Mouse (Mus musculus): Measurements from ENCODE around the gene Trim13. TPM values are rescaled to one million over a fixed set of nuclear protein-coding genes. Genes with fewer than 3 reads are reported as not detected.
A peak's percentile ranks its signal among the peaks of the same experiment; 100 is the strongest.

Gene Trim13
- total RNA-seq, 4 experiments from 2014 or later: 13.6 to 15.4 (median 14.6) TPM

GRCm38 (mm10) chr14:61611766-61612165 lies 13.7 kb downstream of the Trim13 start:
- DNase-seq (ENCODE audit: low spot score in 2 of 2): no peak

- DNase-seq (ENCODE audit: low spot score in 2 of 2): no peak
Observed at GRCm38 (mm10) chr14:61613319-61613718, 15.3 kb downstream of the Trim13 start.

DNA sequence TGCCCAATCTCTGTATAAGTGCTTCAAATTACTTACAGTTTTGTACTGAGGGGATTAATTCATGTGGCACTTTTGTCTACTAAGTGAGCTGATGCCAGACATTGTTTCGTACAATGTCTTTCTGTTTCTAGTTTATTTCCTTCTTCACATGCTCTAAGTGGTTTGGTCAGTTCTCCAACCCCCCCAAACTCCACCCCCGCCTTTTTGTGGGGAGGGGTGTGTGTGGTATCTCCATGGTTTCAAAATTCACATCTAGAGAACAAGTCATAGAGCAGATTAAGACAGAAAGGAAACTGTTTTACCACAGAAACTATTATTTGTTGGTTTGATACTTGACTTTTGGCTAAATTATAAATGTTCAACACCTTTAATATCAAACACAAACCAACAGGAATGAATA lies 22.3 kb downstream of the Trim13 start:
- DNase-seq (ENCODE audit: low spot score in 2 of 2): no peak

DNA sequence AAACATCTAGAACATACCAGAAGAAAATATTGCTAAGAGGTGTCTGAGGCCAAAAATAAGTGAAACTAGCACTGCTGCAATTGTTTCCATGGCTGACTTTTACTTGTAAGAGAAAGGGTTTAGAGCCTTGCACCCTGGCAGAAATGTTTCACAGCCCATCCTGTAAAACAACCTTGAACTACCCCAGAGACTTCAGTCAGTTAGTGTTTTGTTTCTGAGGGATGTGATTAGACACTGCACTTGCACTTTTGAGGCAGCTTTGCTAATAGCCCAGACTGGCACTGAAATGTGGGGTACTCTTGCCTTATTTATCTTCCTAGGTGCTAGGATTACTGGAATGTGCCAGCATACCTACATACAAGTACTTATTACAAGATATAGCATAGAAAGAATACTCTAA lies 37.9 kb downstream of the Trim13 start:
- no peak for DNase-seq (ENCODE audit: low spot score in 2 of 2)

GRCm38 (mm10) chr14:61642668-61643067 lies 44.6 kb downstream of the Trim13 start:
- no peak for DNase-seq (ENCODE audit: low spot score in 2 of 2)

GRCm38 (mm10) chr14:61645547-61645946 lies 47.5 kb downstream of the Trim13 start:
- DNase-seq (ENCODE audit: low spot score in 2 of 2): no peak

DNA sequence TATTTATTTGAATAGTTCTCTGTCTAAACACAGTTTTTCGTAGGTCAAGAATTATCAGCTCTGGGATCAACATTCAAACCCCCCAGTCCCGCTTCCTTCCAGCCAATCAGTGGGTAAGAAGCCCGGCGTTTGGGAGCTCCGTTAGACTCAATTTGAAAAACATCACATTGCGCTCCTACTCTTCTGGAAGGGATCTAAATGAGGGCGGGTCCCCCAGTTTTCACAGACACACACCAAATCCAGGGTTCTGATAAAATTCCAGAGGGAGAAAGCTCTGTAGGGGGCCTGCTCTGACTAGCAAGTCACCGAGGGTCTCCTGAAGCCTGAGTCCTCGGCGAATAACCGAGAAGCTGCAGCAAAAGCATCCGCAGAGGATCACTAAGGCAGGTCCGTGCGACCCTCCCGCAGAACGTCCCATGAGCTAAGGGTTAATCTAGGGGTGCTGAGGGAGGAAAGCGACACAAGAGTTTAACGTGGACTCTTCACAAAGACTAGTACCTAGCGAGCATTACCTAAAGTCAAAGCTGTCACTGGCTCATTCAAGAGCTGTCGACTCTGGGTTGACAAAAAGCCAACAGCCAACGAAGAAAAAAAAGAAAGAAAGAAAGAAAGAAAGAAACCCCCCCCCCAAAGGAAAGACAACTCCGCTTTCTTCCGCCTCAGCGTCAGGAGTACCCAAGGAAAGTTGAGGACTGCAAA lies 49.3 kb downstream of the Trim13 start:
- DNase-seq (ENCODE audit: low spot score in 2 of 2): no peak

DNA sequence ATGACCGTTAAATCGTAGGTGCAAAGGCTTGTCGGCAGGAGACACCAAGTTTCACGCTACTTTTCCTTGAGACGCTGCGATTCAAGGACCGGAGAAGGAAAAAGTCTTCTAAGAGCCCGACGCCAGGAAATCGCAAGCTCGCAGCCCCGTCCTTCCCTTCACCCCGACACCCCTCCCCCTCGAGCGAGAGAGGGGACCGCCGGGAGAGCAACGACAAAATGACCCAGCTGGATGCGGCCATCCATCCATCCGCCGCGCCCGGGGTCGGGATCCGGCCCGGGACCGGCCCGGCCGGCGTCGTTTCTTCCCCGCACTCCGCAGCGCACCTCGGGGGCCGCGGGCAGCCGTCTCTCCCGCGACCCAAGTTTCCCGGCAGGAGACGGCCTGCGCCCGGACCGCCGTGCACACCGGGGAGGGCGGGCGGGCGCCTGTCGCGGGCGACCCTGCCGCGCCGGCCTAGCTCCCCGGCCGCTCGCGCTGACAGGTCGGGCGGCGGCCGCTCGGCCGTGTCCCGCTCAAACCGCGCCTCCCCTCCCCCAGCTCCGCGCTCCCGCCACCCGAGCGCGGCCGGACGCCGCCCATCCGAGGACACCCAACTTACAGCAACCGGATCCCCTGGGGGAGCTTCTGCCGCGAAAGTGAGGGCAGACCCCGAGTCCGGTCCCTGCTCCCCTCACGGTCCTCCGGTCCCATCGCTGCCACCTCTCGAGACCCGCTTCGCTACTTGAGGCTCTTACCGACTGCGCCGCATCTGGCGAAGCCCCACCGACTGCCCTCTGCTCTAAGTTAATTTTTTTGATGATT lies 50.0 kb downstream of the Trim13 start:
- DNase-seq (ENCODE audit: low spot score in 2 of 2): no peak

- peak; percentile 83 to 92 for DNase-seq (ENCODE audit: low spot score in 2 of 2)
Observed at GRCm38 (mm10) chr14:61648685-61649504, 50.8 kb downstream of the Trim13 start.

DNA sequence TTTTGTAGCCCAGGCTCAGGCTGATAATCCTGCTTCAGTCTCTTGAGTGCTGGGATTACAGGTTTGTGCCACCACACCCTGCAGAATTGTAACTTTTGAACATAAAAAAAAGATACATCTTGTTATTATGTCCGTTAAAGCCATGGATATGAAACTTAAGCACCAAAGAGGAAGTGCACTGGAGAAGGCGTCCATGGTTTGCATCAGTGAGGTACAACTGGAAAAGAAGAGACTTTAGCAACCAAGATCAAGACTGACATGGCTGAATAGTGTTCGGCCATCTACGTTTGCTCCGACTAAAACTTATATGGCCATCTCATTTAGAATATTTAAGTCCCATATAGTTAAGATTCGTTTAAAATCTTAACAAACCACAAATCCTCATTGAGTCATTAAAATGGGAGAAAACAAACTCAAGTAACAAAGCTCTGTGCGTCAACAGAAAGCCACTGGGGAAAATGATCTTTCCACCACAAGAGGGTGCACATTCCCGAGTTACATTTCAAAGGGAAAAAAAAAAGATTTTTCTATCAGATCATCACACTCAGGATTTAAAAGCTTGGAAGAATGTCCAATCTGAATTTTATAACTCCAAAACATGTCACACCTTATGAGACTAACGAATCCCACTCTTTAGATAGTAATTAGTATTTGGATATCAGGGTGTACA lies 52.4 kb downstream of the Trim13 start:
- no peak for DNase-seq (ENCODE audit: low spot score in 2 of 2)

Small RNAs within 50 kb of the gene (microRNA-seq; reads per million reads assigned to microRNA genes)
- gene Mir15a (557 to 654 reads per million in 2 experiments), gene Mir16-1 (568 to 806 reads per million in 2 experiments)

Other genes with a start within 250 kb of the Trim13 start
- 1 to 10 TPM; 3.4 to 5.1 (median 4.3) TPM for gene Ebpl, start 237.8 kb upstream of the Trim13 start, total RNA-seq (2022)
- 10 to 100 TPM; 68.2 to 76.2 (median 72.4) TPM for gene Kpna3, start 158.4 kb upstream of the Trim13 start, total RNA-seq (2022)
- 10 to 100 TPM; 45.0 to 56.5 (median 50.8) TPM for gene Spryd7, start 41.4 kb upstream of the Trim13 start, total RNA-seq (2022)
- gene Kcnrg, start 9.2 kb downstream of the Trim13 start, total RNA-seq (2022): 1 to 10 TPM in 1 of 4 experiments, under 1 TPM in 3; 0.42 to 1.2 (median 0.72) TPM